ENCODE assay signal across 17 mouse cellular contexts in the genomic region with DNA sequence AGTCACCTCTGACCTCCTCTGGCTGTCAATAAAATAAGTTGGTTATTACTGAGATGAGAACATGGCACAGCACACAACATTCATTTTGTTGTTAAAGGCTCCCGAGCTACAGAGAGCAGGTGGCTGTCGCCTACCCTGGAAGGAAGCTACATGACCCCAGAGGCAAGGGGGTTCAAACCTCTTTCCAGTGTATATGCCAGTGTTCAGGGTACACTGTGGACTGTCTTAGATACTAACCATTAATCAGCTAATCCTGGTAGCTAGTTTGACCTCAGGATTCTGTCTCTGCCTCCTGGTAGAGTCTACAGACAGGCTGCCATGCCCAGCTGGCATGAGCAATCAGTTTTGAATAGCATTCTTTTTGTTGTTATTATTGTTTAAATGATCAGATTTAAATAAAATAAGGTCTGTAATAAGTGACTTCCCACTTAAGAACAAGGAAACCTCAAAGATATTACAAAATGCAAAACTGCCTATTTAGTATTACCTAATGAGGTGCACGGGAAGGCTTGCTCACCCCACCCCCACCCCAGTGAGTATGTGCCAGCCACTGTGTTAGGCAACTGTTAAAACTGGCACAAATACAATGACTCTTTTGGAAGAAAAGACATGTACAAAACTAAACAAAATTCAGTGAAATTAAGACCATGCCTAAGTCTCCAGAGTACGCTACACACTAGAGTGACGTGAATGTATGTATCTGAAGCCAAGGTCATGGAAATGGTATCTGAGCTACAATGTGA.
A peak's percentile ranks its signal among the peaks of the same experiment; 100 is the strongest.
DNase-seq lines count a peak whose midpoint lies in the region; ATAC-seq and TF ChIP-seq lines count a peak whose summit lies in the region.
"Had no signal": no experiment of that assay in that cellular context is flagged by ENCODE, and none has a peak within 500 bp of the region (broad histone marks: within the 10 kb centered on the region; RNA-seq: fewer than 3 reads in every experiment).

No protein-coding gene starts in this region.

- peak overlapping the region; percentile 36; the same call in 1 of the 2 replicates for H3K27ac ChIP-seq in forebrain, embryonic 13.5 days
- H3K27ac ChIP-seq in forebrain, embryonic 11.5 days (ENCODE audit: low read depth, low read length), result no peak overlapping the region
- no peak overlapping the region for H3K27ac ChIP-seq in lung, postnatal 0 days (ENCODE audit: low read length)
- peak overlapping the region; percentile 45; the same call in 1 of the 2 replicates for H3K27ac ChIP-seq in olfactory bulb, adult 2 months (ENCODE audit: insufficient read depth, low read depth, low read length)
- H3K27ac ChIP-seq: liver, embryonic 12.5 days had no signal

- no peak for DNase-seq in forebrain, embryonic 11.5 days (ENCODE audit: low spot score)
- DNase-seq in lung, postnatal 0 days (ENCODE audit: low spot score), result peak; percentile 7
- DNase-seq in lung, postnatal 14 days, result no peak
- peak; percentile 31 for DNase-seq in fibroblast of lung, adult 2 months (ENCODE audit: low read depth)
- DNase-seq in thymus, postnatal 4 days, result no peak
- DNase-seq in frontal cortex, postnatal 14 days (ENCODE audit: low spot score in 2 of 2), result no peak
- DNase-seq: adrenal gland, postnatal 10 days; cerebellum, adult 11-12 months; embryo, embryonic 11 days; heart, postnatal 36 days; kidney, adult 11 months; lung, postnatal 10 days; right cerebral cortex, postnatal 4 days had no signal

- ATAC-seq in forebrain, embryonic 13.5 days, result peak; percentile 71
- no peak for ATAC-seq in forebrain, embryonic 11.5 days (replicated peaks; ENCODE audit: low FRiP score)
- ATAC-seq in lung, postnatal 0 days, result no peak
- ATAC-seq: liver, embryonic 12.5 days had no signal

- TF ChIP-seq EP300 in lung, postnatal 0 days (IDR thresholded peaks at IDR 0.05), result no peak

- WGBS in forebrain, embryonic 13.5 days, result 57% methylated on average over 5 of the region's 5 CpGs
- 75% methylated on average over 5 of the region's 5 CpGs for WGBS in forebrain, embryonic 11.5 days
- WGBS in lung, postnatal 0 days, result 76% methylated on average over 5 of the region's 5 CpGs
- WGBS in olfactory bulb, adult 2 months, result 62% methylated on average over 5 of the region's 5 CpGs

- TF ChIP-seq POLR2A in olfactory bulb, adult 2 months (IDR thresholded peaks at IDR 0.05; ENCODE audit: insufficient read depth, low read depth, low read length), result no peak

- H3K27me3 ChIP-seq in forebrain, embryonic 13.5 days, result no peaks in the 10 kb centered on the region
- H3K27me3 ChIP-seq in forebrain, embryonic 11.5 days (ENCODE audit: control insufficient read depth, insufficient read depth, low read length), result no peaks in the 10 kb centered on the region
- no peaks in the 10 kb centered on the region for H3K27me3 ChIP-seq in lung, postnatal 0 days (replicated peaks; ENCODE audit: insufficient read depth, low read length)
- H3K27me3 ChIP-seq: liver, embryonic 12.5 days had no signal

- H3K9ac ChIP-seq in forebrain, embryonic 13.5 days, result no peak overlapping the region
- no peak overlapping the region for H3K9ac ChIP-seq in forebrain, embryonic 11.5 days (ENCODE audit: low read length)
- no peak overlapping the region for H3K9ac ChIP-seq in lung, postnatal 0 days (replicated peaks; ENCODE audit: low read depth)
- H3K9ac ChIP-seq: liver, embryonic 12.5 days had no signal

- peaks cover 38% of the 10 kb centered on the region for H3K4me1 ChIP-seq in forebrain, embryonic 13.5 days
- H3K4me1 ChIP-seq in forebrain, embryonic 11.5 days (replicated peaks; ENCODE audit: control insufficient read depth, insufficient read depth, low read length), result 0 out of 2 replicates have a peak, but pooled peaks cover 2% of the 10 kb centered on the region
- H3K4me1 ChIP-seq in lung, postnatal 0 days (ENCODE audit: insufficient read depth, low read depth, low read length), result no peaks in the 10 kb centered on the region
- H3K4me1 ChIP-seq in olfactory bulb, adult 2 months (ENCODE audit: control insufficient read depth, insufficient read depth, low read length), result peaks cover 7% of the 10 kb centered on the region
- H3K4me1 ChIP-seq: liver, embryonic 12.5 days had no signal

- H3K36me3 ChIP-seq in forebrain, embryonic 13.5 days (ENCODE audit: poor library complexity, severe bottlenecking), result peaks cover 25% of the 10 kb centered on the region
- H3K36me3 ChIP-seq in forebrain, embryonic 11.5 days (ENCODE audit: control insufficient read depth, insufficient read depth, low read length), result no peaks in the 10 kb centered on the region; the same call in 1 of the 2 replicates
- no peaks in the 10 kb centered on the region for H3K36me3 ChIP-seq in lung, postnatal 0 days (ENCODE audit: insufficient read depth, low read length)
- H3K36me3 ChIP-seq: liver, embryonic 12.5 days had no signal

- no peaks in the 10 kb centered on the region; the same call in 1 of the 2 replicates for H3K9me3 ChIP-seq in forebrain, embryonic 13.5 days (replicated peaks)
- H3K9me3 ChIP-seq in forebrain, embryonic 11.5 days (ENCODE audit: control insufficient read depth, low read length), result no peaks in the 10 kb centered on the region
- no peaks in the 10 kb centered on the region for H3K9me3 ChIP-seq in lung, postnatal 0 days (ENCODE audit: low read length)
- H3K9me3 ChIP-seq: liver, embryonic 12.5 days had no signal

- no peak overlapping the region for H3K4me2 ChIP-seq in forebrain, embryonic 13.5 days
- H3K4me2 ChIP-seq in forebrain, embryonic 11.5 days (ENCODE audit: low read depth, low read length, severe bottlenecking), result no peak overlapping the region
- H3K4me2 ChIP-seq in lung, postnatal 0 days (replicated peaks; ENCODE audit: low read depth, low read length), result no peak overlapping the region
- H3K4me2 ChIP-seq: liver, embryonic 12.5 days; midbrain, embryonic 11.5 days had no signal

- TF ChIP-seq CTCF in lung, postnatal 0 days (IDR thresholded peaks at IDR 0.05), result no peak
- no peak for TF ChIP-seq CTCF in olfactory bulb, adult 2 months (IDR thresholded peaks at IDR 0.05; ENCODE audit: insufficient read depth, low read depth, low read length)

- H3K4me3 ChIP-seq in forebrain, embryonic 13.5 days, result no peak overlapping the region
- no peak overlapping the region for H3K4me3 ChIP-seq in forebrain, embryonic 11.5 days (ENCODE audit: low read depth, low read length)
- no peak overlapping the region for H3K4me3 ChIP-seq in lung, postnatal 0 days (ENCODE audit: low read depth, low read length)
- no peak overlapping the region for H3K4me3 ChIP-seq in olfactory bulb, adult 2 months (ENCODE audit: insufficient read depth, low read depth, low read length)
- H3K4me3 ChIP-seq: liver, embryonic 12.5 days had no signal

Comparison
In these comparisons a context has a peak if more than half of its experiments do, and no peak if none do; other contexts are left out.
1. H3K27ac ChIP-seq: peak in forebrain, embryonic 13.5 days (single experiment) and olfactory bulb, adult 2 months (single experiment); none in forebrain, embryonic 11.5 days (single experiment) and lung, postnatal 0 days (single experiment).
2. DNase-seq: peak in lung, postnatal 0 days (single experiment) and fibroblast of lung, adult 2 months (single experiment); none in forebrain, embryonic 11.5 days (single experiment), lung, postnatal 14 days (single experiment), thymus, postnatal 4 days (single experiment) and frontal cortex, postnatal 14 days (0 of 2).